Mouse (Mus musculus): ENCODE data around the gene Irf4. TPM values are rescaled to one million over a fixed set of nuclear protein-coding genes. Genes with fewer than 3 reads are reported as not detected.

Gene Irf4
- polyA plus RNA-seq (2016; fragmentation: Nextera tagmentation; extraction: Ambion mirVana): 0.03 and 0.06 TPM in 2 replicates

DNA sequence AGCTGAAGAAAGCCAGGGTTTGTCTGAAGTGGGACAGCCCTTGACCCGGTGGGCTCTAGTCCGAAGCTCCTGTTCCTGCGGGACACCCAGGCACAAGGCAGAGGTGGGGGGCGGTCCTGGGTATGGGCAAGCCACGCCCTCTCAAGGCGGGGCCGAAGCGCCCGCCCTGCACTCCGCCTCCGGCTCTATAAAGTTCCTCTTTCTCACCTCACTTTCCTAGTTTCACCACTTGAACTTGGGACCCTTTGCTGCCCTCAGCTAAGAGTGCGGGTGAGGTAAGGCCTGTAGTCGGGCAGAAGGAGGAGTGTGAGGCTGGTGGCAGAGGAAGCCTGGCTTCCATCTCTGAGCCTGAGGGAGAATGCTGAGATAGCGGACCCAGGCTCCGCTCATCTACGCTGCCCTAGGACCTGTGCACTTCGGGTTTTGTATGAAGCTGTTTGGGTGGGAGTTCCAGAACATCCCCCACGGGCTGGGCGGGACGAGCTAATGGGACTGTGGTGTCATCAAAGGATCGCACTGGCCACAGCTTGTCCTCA lies at the start of gene Irf4:
Irf4 (plus strand) TSS at position 206 of the 536 bp plus-strand sequence.
- Histone ChIP-seq H3K4me3 (peak within 1 kb of the TSS; percentile 58), H3K9me3 (no peaks in the 10 kb centered on the region), H3K4me1 (peaks cover 25% of the 10 kb centered on the region), H3K27me3 (replicated peaks; ENCODE audit: low read depth, poor library complexity, severe bottlenecking) (peaks cover 78% of the 10 kb centered on the region), H3K36me3 (replicated peaks) (no peaks in the 10 kb centered on the region), H3K27ac (replicated peaks) (no peak within 1 kb of the TSS)
- WGBS: under 1% methylated on average over 21 of the region's 21 CpGs
- DNase-seq (ENCODE audit: low spot score): peak; percentile 61

DNA sequence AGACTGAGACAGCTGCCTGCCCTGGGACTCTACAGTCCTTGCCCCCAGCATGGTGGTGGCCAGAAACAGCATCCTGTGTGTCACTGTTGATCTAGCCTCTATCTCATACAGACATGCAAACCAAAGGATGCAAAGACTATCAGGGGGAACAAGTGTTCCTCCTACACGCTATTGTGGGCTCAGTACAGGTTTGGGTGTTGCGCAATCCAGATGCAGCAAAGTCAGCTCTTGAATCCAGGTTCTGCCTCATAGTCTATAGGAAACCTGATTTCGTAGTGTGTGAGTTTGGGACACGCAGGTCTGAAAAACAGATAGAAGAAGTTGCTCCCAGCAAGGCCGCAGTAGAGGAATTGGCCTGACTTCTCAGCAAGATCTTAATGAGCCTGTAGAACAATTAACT lies 46.3 kb upstream of the Irf4 start:
- Histone ChIP-seq H3K27me3 (replicated peaks; ENCODE audit: low read depth, poor library complexity, severe bottlenecking) (no peaks in the 10 kb centered on the region), H3K4me3 (no peak overlapping the region), H3K36me3 (replicated peaks) (no peaks in the 10 kb centered on the region), H3K4me1 (no peaks in the 10 kb centered on the region), H3K9me3 (no peaks in the 10 kb centered on the region), H3K27ac (replicated peaks) (no peak overlapping the region)
- no peak for DNase-seq (ENCODE audit: low spot score)
- WGBS: 95% methylated on average over 5 of the region's 5 CpGs

DNA sequence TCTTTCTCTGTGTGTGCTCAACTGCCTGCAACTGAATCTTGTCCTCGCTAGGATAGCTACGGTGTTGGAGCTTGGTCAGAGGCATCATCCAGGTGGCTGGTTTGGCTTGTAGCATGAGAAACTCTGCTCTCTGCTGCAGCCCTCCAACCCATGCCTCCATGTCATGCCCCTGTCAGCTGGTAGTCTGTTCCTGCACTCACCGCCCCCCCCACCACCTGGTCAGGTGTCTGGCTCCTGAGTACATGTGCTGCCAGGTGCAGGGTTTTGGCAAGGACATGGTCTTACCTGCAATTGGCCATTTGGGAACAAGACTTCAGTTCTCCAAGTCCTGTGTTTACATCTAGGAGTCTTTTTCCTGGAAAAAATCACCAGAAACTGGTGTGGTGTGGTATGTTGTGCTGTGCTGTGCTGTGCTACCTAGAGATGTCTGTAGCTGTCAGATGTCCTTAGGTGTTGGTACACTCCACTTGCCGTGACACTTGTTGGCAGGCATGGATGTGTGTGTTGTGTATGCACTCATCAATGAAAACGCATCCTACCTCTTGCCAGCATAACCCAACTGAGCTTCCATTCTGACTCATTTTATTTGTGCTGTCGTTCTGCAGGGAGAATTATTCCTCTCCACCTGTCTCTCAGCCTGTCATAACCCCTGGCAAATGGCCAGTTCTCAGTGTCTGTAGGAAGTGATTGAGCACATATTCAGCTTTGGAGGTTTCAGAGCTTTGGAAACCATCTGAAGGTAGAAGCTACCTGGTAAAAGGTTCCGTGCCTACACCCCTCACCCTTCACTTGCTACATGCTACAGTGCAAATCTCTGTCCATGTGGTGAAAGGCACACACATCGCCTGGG lies 44.6 kb upstream of the Irf4 start:
- Histone ChIP-seq H3K27ac (replicated peaks) (no peak overlapping the region), H3K36me3 (replicated peaks) (no peaks in the 10 kb centered on the region; the same call in 1 of the 2 replicates), H3K4me3 (no peak overlapping the region), H3K9me3 (no peaks in the 10 kb centered on the region), H3K27me3 (replicated peaks; ENCODE audit: low read depth, poor library complexity, severe bottlenecking) (no peaks in the 10 kb centered on the region), H3K4me1 (no peaks in the 10 kb centered on the region)
- 93% methylated on average over 8 of the region's 8 CpGs for WGBS
- DNase-seq (ENCODE audit: low spot score): no peak

GRCm38 (mm10) chr13:30711066-30711465 lies 38.0 kb upstream of the Irf4 start:
- Histone ChIP-seq H3K4me1 (no peaks in the 10 kb centered on the region), H3K27ac (replicated peaks) (no peak overlapping the region), H3K36me3 (replicated peaks) (no peaks in the 10 kb centered on the region; the same call in 1 of the 2 replicates), H3K9me3 (no peaks in the 10 kb centered on the region), H3K27me3 (replicated peaks; ENCODE audit: low read depth, poor library complexity, severe bottlenecking) (no peaks in the 10 kb centered on the region), H3K4me3 (no peak overlapping the region)
- no peak for DNase-seq (ENCODE audit: low spot score)
- WGBS: 86% methylated on average over 2 of the region's 2 CpGs

GRCm38 (mm10) chr13:30711711-30712110 lies 37.3 kb upstream of the Irf4 start:
- Histone ChIP-seq H3K27me3 (replicated peaks; ENCODE audit: low read depth, poor library complexity, severe bottlenecking) (no peaks in the 10 kb centered on the region), H3K27ac (replicated peaks) (no peak overlapping the region), H3K4me3 (no peak overlapping the region), H3K9me3 (no peaks in the 10 kb centered on the region), H3K36me3 (replicated peaks) (no peaks in the 10 kb centered on the region; the same call in 1 of the 2 replicates), H3K4me1 (peaks cover 1% of the 10 kb centered on the region; the same call in 1 of the 2 replicates)
- 93% methylated on average over 3 of the region's 3 CpGs for WGBS
- DNase-seq (ENCODE audit: low spot score): no peak

GRCm38 (mm10) chr13:30712280-30712679 lies 36.7 kb upstream of the Irf4 start:
- no peaks in the 10 kb centered on the region for H3K27me3 ChIP-seq (replicated peaks; ENCODE audit: low read depth, poor library complexity, severe bottlenecking)
- WGBS: 88% methylated on average over 6 of the region's 6 CpGs
- H3K4me3 ChIP-seq: no peak overlapping the region
- H3K9me3 ChIP-seq: no peaks in the 10 kb centered on the region
- H3K36me3 ChIP-seq (replicated peaks): no peaks in the 10 kb centered on the region; the same call in 1 of the 2 replicates
- no peak overlapping the region for H3K27ac ChIP-seq (replicated peaks)
- no peak for DNase-seq (ENCODE audit: low spot score)
- H3K4me1 ChIP-seq: peaks cover 4% of the 10 kb centered on the region; the same call in 1 of the 2 replicates

DNA sequence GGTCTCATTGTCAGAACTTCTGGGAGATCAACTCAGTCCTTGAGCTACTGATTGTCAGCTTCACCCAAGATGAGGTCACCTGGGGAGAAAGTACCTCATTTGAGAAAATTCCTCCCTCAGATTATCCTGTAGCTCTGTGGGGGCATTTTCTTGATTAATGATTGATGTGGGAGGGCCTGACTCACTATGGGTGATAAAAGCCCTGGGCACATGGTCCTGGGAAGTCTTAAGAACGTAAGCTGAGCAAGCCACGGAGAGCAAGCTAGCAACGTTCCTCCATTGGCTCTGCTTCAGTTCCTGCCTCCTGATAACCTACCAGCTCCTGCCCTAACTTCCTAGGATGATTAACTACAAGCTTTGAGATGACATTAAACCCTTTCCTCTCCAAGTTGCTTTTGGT lies 35.4 kb upstream of the Irf4 start:
- Histone ChIP-seq H3K4me3 (no peak overlapping the region), H3K4me1 (peaks cover 4% of the 10 kb centered on the region; the same call in 1 of the 2 replicates), H3K27me3 (replicated peaks; ENCODE audit: low read depth, poor library complexity, severe bottlenecking) (no peaks in the 10 kb centered on the region), H3K9me3 (no peaks in the 10 kb centered on the region), H3K27ac (replicated peaks) (no peak overlapping the region), H3K36me3 (replicated peaks) (no peaks in the 10 kb centered on the region; the same call in 1 of the 2 replicates)
- 83% methylated on average over 3 of the region's 3 CpGs for WGBS
- no peak for DNase-seq (ENCODE audit: low spot score)

DNA sequence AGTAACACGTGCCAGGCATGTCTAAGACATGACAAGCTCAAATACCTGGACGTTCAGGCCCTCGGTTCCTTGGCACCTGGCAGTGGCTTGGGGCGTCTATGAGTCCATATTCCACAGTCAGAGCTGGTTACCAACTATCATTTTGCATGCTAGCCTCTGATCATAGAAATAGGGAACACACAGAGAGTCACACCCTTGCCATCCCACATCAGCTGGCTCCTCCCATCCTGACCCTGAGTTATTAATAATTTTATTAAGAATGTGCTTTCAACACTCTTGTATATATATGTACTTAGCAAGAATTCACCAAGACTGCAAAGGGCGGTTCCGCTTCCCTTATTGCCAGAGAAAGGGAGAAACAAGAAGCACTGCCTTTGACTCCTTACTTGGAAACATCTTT lies 34.5 kb upstream of the Irf4 start:
- peaks cover 10% of the 10 kb centered on the region for H3K4me1 ChIP-seq
- no peaks in the 10 kb centered on the region for H3K36me3 ChIP-seq (replicated peaks)

DNA sequence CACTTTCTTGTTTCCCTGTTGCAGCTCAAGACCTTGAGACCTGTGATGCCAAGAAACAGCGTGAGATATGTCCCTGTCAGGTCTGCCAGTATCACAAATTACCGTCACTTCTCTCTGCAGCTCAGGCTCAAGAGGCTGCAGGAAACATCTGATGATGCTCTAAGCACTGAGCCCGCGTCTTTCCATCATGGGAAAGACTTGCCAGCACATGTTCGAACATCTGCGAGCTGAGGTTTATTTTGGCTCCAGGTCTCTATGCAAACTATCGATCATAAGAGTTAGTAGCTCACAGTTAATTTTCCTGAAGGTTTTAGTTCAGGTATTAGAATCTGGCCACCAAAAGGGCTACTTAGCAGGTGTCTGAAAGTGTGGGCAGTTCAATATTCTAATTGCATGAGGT lies 34.0 kb upstream of the Irf4 start:
- H3K27ac ChIP-seq (replicated peaks): no peak overlapping the region
- no peaks in the 10 kb centered on the region for H3K9me3 ChIP-seq
- H3K4me1 ChIP-seq: peaks cover 15% of the 10 kb centered on the region
- no peaks in the 10 kb centered on the region for H3K27me3 ChIP-seq (replicated peaks; ENCODE audit: low read depth, poor library complexity, severe bottlenecking)
- H3K4me3 ChIP-seq: no peak overlapping the region
- 88% methylated on average over 7 of the region's 7 CpGs for WGBS
- H3K36me3 ChIP-seq (replicated peaks): no peaks in the 10 kb centered on the region
- DNase-seq (ENCODE audit: low spot score): no peak

More for the DNA sequence above, 34.5 kb upstream of the Irf4 start:
- DNase-seq (ENCODE audit: low spot score): no peak
- WGBS: 90% methylated on average over 6 of the region's 6 CpGs
- H3K27me3 ChIP-seq (replicated peaks; ENCODE audit: low read depth, poor library complexity, severe bottlenecking): no peaks in the 10 kb centered on the region
- no peaks in the 10 kb centered on the region for H3K9me3 ChIP-seq
- H3K4me3 ChIP-seq: no peak overlapping the region
- no peak overlapping the region for H3K27ac ChIP-seq (replicated peaks)

- Histone ChIP-seq H3K9me3 (no peaks in the 10 kb centered on the region), H3K4me1 (peaks cover 16% of the 10 kb centered on the region), H3K4me3 (no peak overlapping the region), H3K27me3 (replicated peaks; ENCODE audit: low read depth, poor library complexity, severe bottlenecking) (no peaks in the 10 kb centered on the region), H3K36me3 (replicated peaks) (no peaks in the 10 kb centered on the region), H3K27ac (replicated peaks) (no peak overlapping the region)
- WGBS: 86% methylated on average over 4 of the region's 4 CpGs
- DNase-seq (ENCODE audit: low spot score): no peak
Observed at GRCm38 (mm10) chr13:30715573-30715972, 33.5 kb upstream of the Irf4 start.

GRCm38 (mm10) chr13:30716611-30717010 lies 32.4 kb upstream of the Irf4 start:
- H3K4me1 ChIP-seq: peaks cover 19% of the 10 kb centered on the region

GRCm38 (mm10) chr13:30722601-30723000 lies 26.4 kb upstream of the Irf4 start:
- H3K27me3 ChIP-seq (replicated peaks; ENCODE audit: low read depth, poor library complexity, severe bottlenecking): no peaks in the 10 kb centered on the region
- no peaks in the 10 kb centered on the region for H3K36me3 ChIP-seq (replicated peaks)
- no peaks in the 10 kb centered on the region for H3K9me3 ChIP-seq
- WGBS: 7% methylated on average over 7 of the region's 7 CpGs
- H3K4me3 ChIP-seq: no peak overlapping the region
- peaks cover 49% of the 10 kb centered on the region for H3K4me1 ChIP-seq
- peak; percentile 54 for DNase-seq (ENCODE audit: low spot score)
- peak overlapping the region; percentile 49; the same call in 1 of the 2 replicates for H3K27ac ChIP-seq (replicated peaks)

More at GRCm38 (mm10) chr13:30716611-30717010, 32.4 kb upstream of the Irf4 start:
- 78% methylated on average over 5 of the region's 5 CpGs for WGBS
- no peak overlapping the region for H3K27ac ChIP-seq (replicated peaks)
- H3K36me3 ChIP-seq (replicated peaks): no peaks in the 10 kb centered on the region
- H3K4me3 ChIP-seq: no peak overlapping the region
- no peaks in the 10 kb centered on the region for H3K27me3 ChIP-seq (replicated peaks; ENCODE audit: low read depth, poor library complexity, severe bottlenecking)
- no peaks in the 10 kb centered on the region for H3K9me3 ChIP-seq
- no peak for DNase-seq (ENCODE audit: low spot score)

DNA sequence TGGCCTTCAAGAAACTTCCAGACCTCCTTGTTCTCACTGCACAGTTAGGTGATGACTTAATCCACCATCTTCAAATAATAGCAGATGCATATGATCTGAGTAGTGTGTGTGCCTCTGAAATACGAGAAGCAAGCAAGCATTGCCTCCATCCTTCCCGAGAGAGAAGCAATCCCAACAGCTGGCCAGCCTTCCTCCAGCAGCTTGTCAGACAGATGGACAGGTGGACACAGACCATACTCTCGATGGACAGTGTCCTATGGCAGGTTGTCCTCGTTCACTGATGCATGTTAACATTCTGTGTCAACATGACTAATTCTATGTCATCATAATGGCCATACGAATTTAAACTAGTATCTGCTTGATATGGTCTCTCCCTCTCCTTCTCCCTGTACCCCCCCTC lies 25.8 kb upstream of the Irf4 start:
- Histone ChIP-seq H3K4me3 (no peak overlapping the region), H3K4me1 (peaks cover 49% of the 10 kb centered on the region), H3K9me3 (no peaks in the 10 kb centered on the region), H3K36me3 (replicated peaks) (no peaks in the 10 kb centered on the region), H3K27me3 (replicated peaks; ENCODE audit: low read depth, poor library complexity, severe bottlenecking) (no peaks in the 10 kb centered on the region), H3K27ac (replicated peaks) (no peak overlapping the region)
- 47% methylated on average over 5 of the region's 5 CpGs for whole genome bisulfite sequencing
- DNase-seq (ENCODE audit: low spot score): no peak

All from embryonic facial prominence, embryonic 10.5 days (tissue).